Mouse (Mus musculus): ENCODE data around the gene Syt13.

Syt13 gene

GRCm38 (mm10) chr2:92912312-92912711, 2.6 kb upstream of the Syt13 start:
- H3K27me3 ChIP-seq (ENCODE audit: insufficient read depth, low read length), result peaks cover 43% of the 10 kb centered on the region
- no peak overlapping the region for H3K4me3 ChIP-seq (replicated peaks; ENCODE audit: low read length)
- H3K36me3 ChIP-seq (ENCODE audit: insufficient read depth, low read length), result no peaks in the 10 kb centered on the region
- H3K4me1 ChIP-seq (replicated peaks; ENCODE audit: low read depth, low read length), result peaks cover 34% of the 10 kb centered on the region
- no peaks in the 10 kb centered on the region for H3K9me3 ChIP-seq (ENCODE audit: low read length)
- TF ChIP-seq NANOG (IDR thresholded peaks at IDR 0.05; ENCODE audit: borderline replicate concordance, low read length), result no peak
- TF ChIP-seq POU5F1 (IDR thresholded peaks at IDR 0.05; ENCODE audit: borderline replicate concordance, low read length), result 0 out of 2 replicates have a peak, but pooled peaks have one; percentile 57

GRCm38 (mm10) chr2:92913295-92913694, 1.6 kb upstream of the Syt13 start:
- Histone ChIP-seq H3K36me3 (ENCODE audit: insufficient read depth, low read length) (no peaks in the 10 kb centered on the region), H3K4me3 (replicated peaks; ENCODE audit: low read length) (no peak overlapping the region), H3K27me3 (ENCODE audit: insufficient read depth, low read length) (peaks cover 52% of the 10 kb centered on the region), H3K9me3 (ENCODE audit: low read length) (no peaks in the 10 kb centered on the region), H3K4me1 (replicated peaks; ENCODE audit: low read depth, low read length) (peaks cover 34% of the 10 kb centered on the region)
- TF ChIP-seq CTCF (conservative IDR thresholded peaks at IDR 0.05; ENCODE audit: low read length), result no peak
- TF ChIP-seq NANOG (IDR thresholded peaks at IDR 0.05; ENCODE audit: borderline replicate concordance, low read length), result no peak
- TF ChIP-seq POU5F1 (IDR thresholded peaks at IDR 0.05; ENCODE audit: borderline replicate concordance, low read length), result no peak

GRCm38 (mm10) chr2:92915659-92916631, 1.0 kb downstream of the Syt13 start:
- Histone ChIP-seq H3K36me3 (ENCODE audit: insufficient read depth, low read length) (no peaks in the 10 kb centered on the region), H3K4me1 (replicated peaks; ENCODE audit: low read depth, low read length) (peaks cover 34% of the 10 kb centered on the region), H3K9me3 (ENCODE audit: low read length) (no peaks in the 10 kb centered on the region), H3K27me3 (ENCODE audit: insufficient read depth, low read length) (peaks cover 59% of the 10 kb centered on the region), H3K4me3 (replicated peaks; ENCODE audit: low read length) (peak overlapping the region; percentile 76)
- TF ChIP-seq NANOG (IDR thresholded peaks at IDR 0.05; ENCODE audit: borderline replicate concordance, low read length), result no peak
- TF ChIP-seq CTCF (conservative IDR thresholded peaks at IDR 0.05; ENCODE audit: low read length), result no peak
- no peak for TF ChIP-seq POU5F1 (IDR thresholded peaks at IDR 0.05; ENCODE audit: borderline replicate concordance, low read length)

- H3K27me3 ChIP-seq (ENCODE audit: insufficient read depth, low read length), result peaks cover 68% of the 10 kb centered on the region
Measured at GRCm38 (mm10) chr2:92917405-92918142, 2.7 kb downstream of the Syt13 start.

GRCm38 (mm10) chr2:92920709-92921108, 5.8 kb downstream of the Syt13 start:
- no peaks in the 10 kb centered on the region for H3K9me3 ChIP-seq (ENCODE audit: low read length)
- peaks cover 9% of the 10 kb centered on the region for H3K4me1 ChIP-seq (replicated peaks; ENCODE audit: low read depth, low read length)
- no peaks in the 10 kb centered on the region for H3K36me3 ChIP-seq (ENCODE audit: insufficient read depth, low read length)
- no peak overlapping the region for H3K4me3 ChIP-seq (replicated peaks; ENCODE audit: low read length)
- H3K27me3 ChIP-seq (ENCODE audit: insufficient read depth, low read length), result peaks cover 49% of the 10 kb centered on the region
- TF ChIP-seq CTCF (conservative IDR thresholded peaks at IDR 0.05; ENCODE audit: low read length) (no peak), POU5F1 (IDR thresholded peaks at IDR 0.05; ENCODE audit: borderline replicate concordance, low read length) (no peak), NANOG (IDR thresholded peaks at IDR 0.05; ENCODE audit: borderline replicate concordance, low read length) (no peak)

More at GRCm38 (mm10) chr2:92917405-92918142, 2.7 kb downstream of the Syt13 start:
- Histone ChIP-seq H3K4me1 (replicated peaks; ENCODE audit: low read depth, low read length) (peaks cover 30% of the 10 kb centered on the region), H3K9me3 (ENCODE audit: low read length) (no peaks in the 10 kb centered on the region), H3K36me3 (ENCODE audit: insufficient read depth, low read length) (no peaks in the 10 kb centered on the region), H3K4me3 (replicated peaks; ENCODE audit: low read length) (no peak overlapping the region)
- TF ChIP-seq POU5F1 (IDR thresholded peaks at IDR 0.05; ENCODE audit: borderline replicate concordance, low read length) (no peak), CTCF (conservative IDR thresholded peaks at IDR 0.05; ENCODE audit: low read length) (no peak), NANOG (IDR thresholded peaks at IDR 0.05; ENCODE audit: borderline replicate concordance, low read length) (no peak)

- peaks cover 16% of the 10 kb centered on the region for H3K4me1 ChIP-seq (replicated peaks; ENCODE audit: low read depth, low read length)
- H3K36me3 ChIP-seq (ENCODE audit: insufficient read depth, low read length), result no peaks in the 10 kb centered on the region
- TF ChIP-seq NANOG (IDR thresholded peaks at IDR 0.05; ENCODE audit: borderline replicate concordance, low read length) (no peak), CTCF (conservative IDR thresholded peaks at IDR 0.05; ENCODE audit: low read length) (no peak), POU5F1 (IDR thresholded peaks at IDR 0.05; ENCODE audit: borderline replicate concordance, low read length) (no peak)
- no peaks in the 10 kb centered on the region for H3K9me3 ChIP-seq (ENCODE audit: low read length)
- H3K4me3 ChIP-seq (replicated peaks; ENCODE audit: low read length), result no peak overlapping the region
- H3K27me3 ChIP-seq (ENCODE audit: insufficient read depth, low read length), result peaks cover 23% of the 10 kb centered on the region
Measured at GRCm38 (mm10) chr2:92924677-92925259, 9.9 kb downstream of the Syt13 start.

- Histone ChIP-seq H3K27me3 (ENCODE audit: insufficient read depth, low read length) (peaks cover 6% of the 10 kb centered on the region; the same call in 1 of the 2 replicates), H3K36me3 (ENCODE audit: insufficient read depth, low read length) (no peaks in the 10 kb centered on the region), H3K4me1 (replicated peaks; ENCODE audit: low read depth, low read length) (peaks cover 44% of the 10 kb centered on the region), H3K9me3 (ENCODE audit: low read length) (no peaks in the 10 kb centered on the region), H3K4me3 (replicated peaks; ENCODE audit: low read length) (no peak overlapping the region)
- TF ChIP-seq CTCF (conservative IDR thresholded peaks at IDR 0.05; ENCODE audit: low read length) (no peak), POU5F1 (IDR thresholded peaks at IDR 0.05; ENCODE audit: borderline replicate concordance, low read length) (no peak), NANOG (IDR thresholded peaks at IDR 0.05; ENCODE audit: borderline replicate concordance, low read length) (no peak)
Measured at GRCm38 (mm10) chr2:92929696-92930095, 14.8 kb downstream of the Syt13 start.

GRCm38 (mm10) chr2:92931061-92931460, 16.2 kb downstream of the Syt13 start:
- TF ChIP-seq CTCF (conservative IDR thresholded peaks at IDR 0.05; ENCODE audit: low read length), result no peak
- no peak for TF ChIP-seq POU5F1 (IDR thresholded peaks at IDR 0.05; ENCODE audit: borderline replicate concordance, low read length)
- no peak for TF ChIP-seq NANOG (IDR thresholded peaks at IDR 0.05; ENCODE audit: borderline replicate concordance, low read length)
- H3K36me3 ChIP-seq (ENCODE audit: insufficient read depth, low read length), result no peaks in the 10 kb centered on the region
- H3K4me3 ChIP-seq (replicated peaks; ENCODE audit: low read length), result no peak overlapping the region
- H3K4me1 ChIP-seq (replicated peaks; ENCODE audit: low read depth, low read length), result peaks cover 53% of the 10 kb centered on the region
- H3K9me3 ChIP-seq (ENCODE audit: low read length), result no peaks in the 10 kb centered on the region
- peaks cover 4% of the 10 kb centered on the region; the same call in 1 of the 2 replicates for H3K27me3 ChIP-seq (ENCODE audit: insufficient read depth, low read length)
